Mouse (Mus musculus): ENCODE measurements around the gene Supt20.
A peak's percentile ranks its signal among the peaks of the same experiment; 100 is the strongest.

The Supt20 gene

DNA sequence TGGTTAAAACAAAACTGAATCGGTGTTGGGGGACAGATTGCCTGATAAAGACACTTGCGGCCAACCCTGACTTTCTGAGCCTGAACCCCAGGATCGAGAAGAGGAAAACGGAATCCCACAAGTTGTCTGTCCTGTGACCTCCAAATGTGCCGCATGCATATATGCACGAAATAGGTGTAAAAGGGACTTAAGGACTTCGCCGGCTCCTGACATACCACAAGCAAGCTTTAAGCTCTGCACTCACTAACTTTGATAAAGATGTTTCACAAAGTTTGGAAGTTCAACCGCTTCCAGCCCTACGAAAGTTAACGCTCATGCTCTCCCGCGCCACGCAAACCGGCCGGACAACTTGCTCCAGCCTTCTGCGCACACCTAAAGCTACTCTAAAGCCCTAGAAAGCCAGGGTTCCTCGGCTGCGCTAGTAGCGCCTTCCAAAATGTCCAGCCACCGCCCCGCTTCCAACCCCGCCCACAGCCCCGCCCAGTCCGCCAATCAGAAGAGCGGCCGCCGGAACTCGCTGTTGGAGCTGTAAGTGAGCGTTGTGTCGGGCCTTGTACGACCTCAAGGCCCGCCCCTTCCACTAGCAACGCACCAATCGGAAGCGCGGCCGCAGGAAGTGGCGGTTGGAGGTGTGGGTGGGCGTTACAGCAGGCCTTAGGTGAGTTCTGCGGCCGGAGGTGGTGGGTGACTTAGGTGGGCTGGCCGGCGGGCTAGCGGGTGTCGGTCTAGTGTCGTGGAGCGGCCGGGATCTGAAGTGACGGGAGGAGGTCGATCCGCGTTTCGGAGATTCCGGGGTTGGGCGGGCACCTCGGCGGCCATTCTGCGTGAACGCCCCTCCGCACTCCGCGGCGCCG lies at the start of gene Supt20:
Gene Supt20 (plus strand): TSS at position 606 of the 854 bp plus-strand sequence.
- peak; percentile 96 for DNase-seq (ENCODE audit: low spot score)

DNA sequence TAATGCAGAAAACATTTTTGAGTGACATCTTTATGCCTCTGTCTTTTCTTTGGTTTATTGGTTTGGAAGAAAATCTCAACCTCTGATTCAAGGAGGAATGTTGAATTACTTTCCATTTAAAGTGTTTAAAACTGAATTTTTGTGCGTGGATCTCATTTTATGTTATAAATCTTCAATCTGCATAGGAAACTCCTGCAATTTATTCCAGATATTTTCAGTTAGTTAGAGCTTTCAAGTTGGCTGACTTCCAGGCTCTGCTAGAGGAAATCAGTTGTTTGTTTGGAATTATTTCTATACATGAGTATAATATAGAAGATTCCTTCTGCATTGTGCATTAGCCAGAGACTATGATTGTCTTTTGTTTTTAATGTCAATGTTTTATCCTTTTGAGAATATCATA lies 49.8 kb upstream of the Supt20 start:
- DNase-seq (ENCODE audit: low spot score): no peak

DNA sequence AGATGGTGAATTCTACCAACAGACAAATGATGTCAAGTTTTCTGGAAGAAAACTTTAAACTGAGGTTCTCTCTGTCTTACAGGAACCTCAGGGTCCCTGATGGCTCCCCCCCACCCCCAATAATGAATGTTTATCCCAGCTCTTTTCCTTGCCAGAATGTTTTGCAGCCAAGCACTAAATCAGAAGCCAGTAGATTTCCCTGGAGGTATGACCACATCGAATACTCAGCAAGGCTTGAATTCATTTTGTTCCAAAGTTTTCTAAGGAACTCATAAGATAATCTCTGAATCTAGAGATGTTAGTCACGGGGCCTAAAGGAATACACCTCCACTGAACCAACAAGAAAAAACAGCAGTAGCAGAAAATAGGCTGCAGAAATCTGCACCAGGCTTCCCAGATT lies 45.0 kb upstream of the Supt20 start:
- no peak for DNase-seq (ENCODE audit: low spot score)

DNA sequence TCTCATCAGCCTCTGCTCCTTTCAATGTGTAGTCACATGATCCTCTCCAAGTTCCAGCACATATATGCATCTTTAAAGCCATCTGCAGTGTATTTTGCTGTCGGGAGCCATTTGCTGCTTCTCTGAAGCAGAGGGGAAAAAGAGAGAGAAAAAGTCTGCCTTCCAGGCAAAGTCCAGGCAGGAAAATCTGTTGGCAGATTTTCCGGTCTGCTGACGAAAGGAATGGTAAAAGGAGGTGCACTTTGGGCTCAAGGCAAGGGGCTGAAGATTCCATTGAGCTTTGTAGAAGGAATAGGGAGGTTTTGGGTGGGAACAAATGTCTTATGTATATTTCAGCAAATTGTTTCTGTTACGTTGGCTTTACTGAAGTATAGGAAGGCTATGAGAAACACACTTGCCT lies 41.0 kb upstream of the Supt20 start:
- no peak for DNase-seq (ENCODE audit: low spot score)

DNA sequence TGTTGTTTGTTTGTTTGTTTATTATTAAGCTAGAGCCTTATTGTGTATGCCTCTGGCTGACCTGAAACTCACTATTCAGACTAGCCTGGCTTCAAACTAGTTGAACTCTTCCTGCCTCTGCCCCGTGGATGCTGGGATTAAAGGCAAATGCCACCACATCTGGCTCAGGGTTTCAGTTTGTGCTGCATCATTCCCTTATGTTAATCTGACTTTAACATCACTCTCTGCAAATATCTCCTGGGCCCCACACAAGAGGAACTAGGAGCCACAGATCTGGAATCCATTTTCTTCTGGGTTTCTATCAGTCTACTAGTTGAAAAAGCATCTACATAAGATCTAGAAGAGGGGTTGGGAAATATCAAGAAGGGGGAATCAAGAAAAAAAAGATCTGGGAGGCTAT lies 38.4 kb upstream of the Supt20 start:
- DNase-seq (ENCODE audit: low spot score): no peak

DNA sequence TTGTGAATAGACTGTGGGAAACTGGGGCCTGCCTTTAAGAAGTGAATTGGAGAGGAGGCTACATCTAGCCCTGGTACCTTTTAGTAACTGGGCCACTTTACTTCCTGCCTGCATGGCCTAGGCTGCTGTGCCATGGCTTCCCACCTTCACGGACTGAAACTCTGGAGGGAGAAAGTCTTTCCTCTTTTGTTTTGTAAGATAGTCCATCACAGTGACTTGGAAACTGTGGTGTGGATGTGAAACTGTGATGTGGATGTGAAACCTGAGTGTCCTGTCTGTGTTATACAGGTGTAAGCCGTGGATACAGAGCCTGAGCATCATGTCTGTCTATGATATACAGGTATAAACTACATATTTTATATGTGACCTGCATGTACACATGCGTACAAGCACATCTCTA lies 35.5 kb upstream of the Supt20 start:
- no peak for DNase-seq (ENCODE audit: low spot score)

DNA sequence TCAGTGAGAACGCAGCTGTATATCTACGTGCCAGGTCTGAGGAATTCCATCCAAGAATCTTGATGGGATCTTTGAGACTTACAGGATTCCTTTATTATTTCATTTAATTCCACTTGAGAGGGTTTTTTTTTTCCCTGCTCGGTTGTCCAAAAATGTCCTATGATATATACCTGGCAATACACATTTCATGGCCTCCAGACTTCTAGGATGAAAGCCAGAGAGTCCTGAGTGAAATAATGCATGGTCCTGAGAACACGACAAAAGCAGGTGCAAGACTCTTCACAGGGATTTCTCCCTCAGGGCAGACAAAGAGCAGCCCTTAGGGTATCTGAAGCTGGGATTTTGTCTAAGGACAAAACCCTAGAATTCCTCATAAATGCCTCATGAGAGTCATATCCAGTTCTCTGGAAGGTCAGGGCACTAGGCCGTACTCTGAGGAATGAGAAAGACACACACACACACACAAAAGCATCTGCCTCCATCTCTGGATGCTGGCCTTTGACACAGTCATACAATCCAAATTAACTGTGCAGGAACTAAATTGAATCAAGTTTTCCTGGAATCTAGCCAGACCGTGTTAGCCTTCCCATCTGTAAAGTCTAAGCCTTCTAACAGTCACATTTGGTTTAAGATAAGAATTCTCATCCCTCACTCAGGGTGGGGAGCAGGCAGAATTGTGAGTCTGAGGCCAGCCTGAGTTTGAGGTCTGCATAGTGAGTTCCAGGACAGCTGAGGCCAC lies 34.5 kb upstream of the Supt20 start:
- no peak for DNase-seq (ENCODE audit: low spot score)

DNA sequence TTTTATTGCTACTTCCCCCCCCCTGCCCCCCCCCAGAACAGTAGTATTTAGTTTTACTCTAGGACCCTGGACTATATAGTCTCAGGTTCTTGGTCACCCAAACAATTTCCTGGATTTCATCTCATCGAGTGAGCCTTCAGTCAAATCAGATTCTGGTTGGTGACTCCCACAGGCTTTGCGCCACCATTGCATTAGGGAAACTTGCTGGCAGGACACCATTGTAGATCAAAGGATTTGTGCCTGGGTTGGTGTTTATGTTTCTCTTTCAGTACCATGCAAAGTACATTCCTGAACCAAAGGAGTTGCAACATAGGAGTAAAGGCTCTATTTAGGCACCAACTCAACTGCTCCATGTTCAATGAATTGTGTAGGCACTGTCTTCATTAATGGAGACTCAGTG lies 32.9 kb upstream of the Supt20 start:
- no peak for DNase-seq (ENCODE audit: low spot score)

DNA sequence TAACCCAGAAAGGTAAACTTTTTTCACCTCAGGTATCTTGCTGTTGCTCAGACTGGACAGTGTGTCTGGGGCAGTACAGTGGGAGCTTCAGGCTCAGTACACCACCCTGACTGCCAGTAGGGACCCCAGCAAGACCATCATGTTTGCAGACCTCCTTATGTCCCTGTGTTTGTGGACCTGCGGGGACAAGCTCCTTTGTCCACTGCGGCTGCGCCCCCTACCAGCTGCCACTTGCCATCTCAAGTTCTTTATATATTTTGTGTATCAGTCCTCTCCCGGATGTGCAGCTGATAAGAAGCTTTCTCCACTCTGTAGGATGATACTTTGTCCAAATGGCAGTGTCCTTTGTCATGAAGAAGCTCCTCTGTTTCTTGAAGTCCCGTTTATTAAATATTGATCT lies 30.2 kb upstream of the Supt20 start:
- DNase-seq (ENCODE audit: low spot score): peak; percentile 43

DNA sequence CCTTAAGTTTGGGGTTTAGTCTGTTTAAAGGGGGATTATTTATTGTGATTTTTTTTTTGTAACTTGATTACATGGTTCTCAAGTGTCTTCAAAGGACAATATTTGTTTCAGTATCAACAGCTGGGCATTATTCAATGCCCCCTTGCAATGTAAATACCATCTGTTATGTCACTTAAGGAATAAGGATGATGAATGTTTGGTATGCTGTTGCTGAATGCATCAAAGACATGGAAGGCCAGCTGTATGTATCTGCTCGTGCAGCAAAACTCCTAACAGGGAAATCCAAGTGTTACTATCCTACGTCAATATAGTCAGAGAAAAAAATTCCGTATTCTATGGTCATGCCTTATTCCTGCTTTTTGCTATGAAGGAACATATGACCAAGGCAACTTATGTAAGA lies 24.5 kb upstream of the Supt20 start:
- no peak for DNase-seq (ENCODE audit: low spot score)

DNA sequence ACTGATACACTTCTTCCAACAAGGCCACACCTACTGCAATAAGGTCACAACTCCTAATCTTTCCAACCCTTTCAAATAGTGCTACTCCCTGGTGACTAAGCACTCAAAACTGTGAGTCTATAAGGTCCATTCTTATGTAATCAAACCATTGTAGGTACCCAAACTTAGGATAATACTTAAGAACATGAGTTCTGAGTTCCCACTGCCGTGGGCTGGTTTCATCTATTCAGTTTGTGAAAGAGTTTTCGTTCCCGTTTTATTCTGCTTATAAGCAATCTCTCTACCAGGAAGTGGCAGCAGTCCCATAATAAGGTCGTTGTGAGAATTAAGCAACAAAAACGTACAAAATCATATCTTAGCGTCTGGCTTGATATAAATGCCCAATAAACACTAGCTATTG lies 23.9 kb upstream of the Supt20 start:
- DNase-seq (ENCODE audit: low spot score): no peak

DNA sequence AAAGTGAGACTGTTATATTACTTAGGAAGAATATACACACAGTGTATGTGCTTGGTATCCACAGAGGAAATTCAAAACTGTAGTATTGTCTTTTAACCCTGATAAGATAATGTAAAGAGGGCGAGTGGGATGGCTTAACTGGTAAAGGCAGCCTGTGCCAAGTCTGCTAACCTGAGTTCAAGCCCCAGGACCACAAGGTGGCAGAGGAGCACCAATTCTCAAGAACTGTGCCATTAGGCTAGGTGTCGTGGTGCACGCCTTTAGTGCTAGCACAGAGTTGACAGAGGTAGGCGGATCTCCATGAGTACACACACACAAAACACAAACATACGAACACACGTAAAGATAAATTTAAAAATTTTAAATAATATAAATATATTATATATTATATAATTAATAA lies 23.0 kb upstream of the Supt20 start:
- no peak for DNase-seq (ENCODE audit: low spot score)

DNA sequence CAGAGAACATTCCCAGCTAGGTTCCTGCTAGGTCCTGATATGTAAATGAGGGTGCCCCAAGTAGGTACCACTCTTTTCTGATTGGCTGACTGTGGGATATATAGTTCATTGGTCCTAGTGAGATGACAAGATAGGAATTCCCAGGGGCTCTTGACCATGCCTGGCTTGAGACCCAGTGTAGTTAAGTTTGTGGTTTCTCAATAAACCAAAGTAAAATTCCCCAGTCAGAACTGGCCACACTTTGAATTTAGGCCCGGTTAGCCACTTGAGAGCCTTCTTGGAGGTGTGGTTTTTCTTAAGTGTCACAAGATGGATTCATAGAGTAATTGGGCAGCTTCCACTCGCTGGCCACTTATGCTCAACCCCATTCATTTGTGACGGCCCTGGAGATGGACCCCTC lies 20.5 kb upstream of the Supt20 start:
- DNase-seq (ENCODE audit: low spot score): no peak

DNA sequence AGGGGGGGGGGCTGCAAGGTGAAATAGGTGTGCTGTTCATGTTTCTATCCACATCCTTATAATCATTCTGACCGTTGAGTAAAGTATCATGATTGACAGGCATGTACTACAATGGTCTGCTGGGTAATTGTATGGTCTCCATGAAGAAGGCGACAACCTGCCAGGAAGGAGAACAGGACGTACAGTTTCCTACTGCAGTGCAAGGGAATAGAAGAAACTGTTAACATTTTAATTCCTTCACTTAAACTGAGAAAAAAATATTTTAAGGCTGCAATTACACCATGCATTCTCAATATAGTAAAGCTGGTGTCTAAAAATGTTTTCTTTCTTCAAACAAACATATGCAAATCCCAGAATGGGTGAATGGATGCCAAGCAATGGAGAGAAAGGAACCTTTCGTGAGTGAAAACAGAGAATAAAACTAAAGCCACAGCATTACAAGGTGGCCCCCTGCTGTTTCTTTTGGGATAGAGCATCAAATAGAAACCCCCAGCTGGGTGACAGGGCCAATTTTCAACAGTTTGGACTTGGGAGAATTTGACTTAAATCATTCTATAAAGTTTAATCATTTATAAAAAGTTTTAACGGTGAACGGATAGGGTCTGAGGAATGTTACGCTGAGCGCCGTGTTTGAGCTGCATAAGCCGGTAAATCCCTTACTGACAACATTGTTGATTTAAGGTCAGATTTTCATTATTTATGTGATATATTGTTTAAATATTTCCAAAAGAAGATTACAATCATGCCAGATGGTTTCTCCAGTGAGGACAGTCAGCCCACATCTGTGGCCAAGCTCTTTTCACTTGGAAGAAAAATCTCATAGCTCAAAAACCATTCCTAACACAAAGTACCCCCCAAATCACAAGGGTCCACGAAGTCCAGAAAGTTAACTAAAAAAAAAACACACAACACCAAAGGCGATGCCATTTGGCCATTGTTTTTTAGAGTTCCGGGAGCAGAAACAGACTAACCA lies 19.8 kb upstream of the Supt20 start:
- DNase-seq (ENCODE audit: low spot score): peak; percentile 59

DNA sequence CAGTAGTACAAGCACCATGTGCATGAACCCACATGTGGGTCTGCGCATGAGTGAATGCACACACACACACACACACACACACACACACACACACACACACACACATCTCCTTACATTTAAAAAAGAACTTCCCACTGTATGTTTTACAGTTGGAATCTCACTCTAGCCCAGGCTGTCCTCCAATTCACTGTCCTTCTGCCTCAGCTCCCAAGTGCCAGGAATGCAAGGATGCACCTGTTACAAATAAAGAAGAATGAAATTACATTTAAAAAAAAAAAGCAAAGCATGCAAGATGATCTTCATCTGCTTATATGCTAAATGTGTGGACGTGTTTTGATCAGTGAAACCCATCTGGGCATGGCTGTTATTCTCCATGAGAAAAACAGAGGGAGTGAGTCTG lies 15.8 kb upstream of the Supt20 start:
- no peak for DNase-seq (ENCODE audit: low spot score)

DNA sequence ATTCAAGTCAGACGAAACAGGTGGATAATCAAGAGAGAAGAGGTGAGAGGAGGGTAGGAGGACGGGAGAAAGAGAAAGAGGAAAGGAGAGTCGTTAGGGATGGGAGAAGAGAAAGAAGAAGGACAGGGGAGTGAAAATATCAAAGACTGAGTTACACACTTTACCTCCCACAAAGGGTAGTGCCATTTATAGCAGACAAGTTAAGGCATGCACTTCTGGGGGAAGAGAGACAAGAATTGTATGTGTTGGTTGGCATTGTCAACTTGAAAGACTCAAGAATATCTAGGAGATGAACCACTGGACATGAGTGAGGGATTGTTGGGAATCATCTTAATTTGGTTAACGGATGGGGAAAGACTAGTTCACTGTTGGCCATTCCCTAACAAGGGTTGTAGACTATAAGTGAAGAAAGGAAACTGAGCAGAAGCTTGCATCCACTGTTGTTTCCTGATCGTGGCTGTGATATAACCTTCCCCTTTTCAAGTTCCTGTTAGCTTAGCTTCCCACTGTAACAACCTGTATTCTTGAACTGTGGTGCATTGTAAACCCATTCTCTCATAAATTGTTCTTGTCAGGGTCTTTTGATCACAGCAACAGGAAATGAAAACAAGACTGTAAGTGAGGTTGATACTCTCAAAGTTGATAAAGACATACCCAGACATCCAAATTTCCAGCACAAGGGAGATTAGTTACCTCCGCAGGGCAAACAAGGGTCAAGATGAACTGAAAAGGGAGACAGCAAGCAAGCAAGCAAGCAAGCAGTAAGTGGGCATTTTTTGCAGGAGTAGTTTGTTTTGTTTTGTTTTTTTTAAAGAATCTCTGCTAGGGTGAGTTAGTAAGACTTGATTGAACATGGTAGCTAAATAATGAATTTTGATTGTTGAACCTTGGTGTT lies 11.1 kb upstream of the Supt20 start:
- no peak for DNase-seq (ENCODE audit: low spot score)

DNA sequence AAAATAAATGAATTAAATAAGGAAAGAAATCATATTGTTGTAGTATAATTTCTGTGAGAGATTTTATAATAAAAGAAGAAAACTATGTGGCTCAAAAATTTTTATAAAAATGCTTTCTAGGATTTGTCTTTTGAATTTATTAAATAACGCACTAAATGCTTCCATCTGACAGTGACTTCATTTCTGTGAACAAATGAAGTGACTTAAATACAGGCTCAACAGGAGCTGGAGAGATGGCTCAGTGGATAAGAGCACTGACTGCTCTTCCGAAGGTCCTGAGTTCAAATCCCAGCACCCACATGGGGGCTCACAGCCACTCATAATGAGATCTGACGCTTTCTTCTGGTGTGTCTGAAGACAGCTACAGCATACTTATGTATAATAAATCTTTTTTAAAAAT lies 7.4 kb upstream of the Supt20 start:
- no peak for DNase-seq (ENCODE audit: low spot score)

DNA sequence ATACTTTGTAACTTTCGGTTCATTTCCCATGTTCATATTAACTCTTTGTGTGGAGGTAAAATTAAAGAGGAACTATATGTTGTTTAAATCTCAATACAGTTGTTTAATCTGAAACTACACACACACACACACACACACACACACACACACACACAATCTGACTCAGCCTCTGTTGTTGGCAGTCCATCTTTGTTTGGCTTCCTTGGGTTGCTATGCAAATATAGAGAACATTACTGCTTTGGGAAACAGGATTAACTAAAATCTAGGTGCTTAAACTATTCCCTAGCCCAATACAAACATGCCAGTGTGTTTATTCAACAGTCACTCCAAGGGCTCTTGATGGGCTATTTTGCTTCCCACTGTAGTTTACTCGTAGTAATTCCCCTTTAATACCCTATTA lies 5.4 kb upstream of the Supt20 start:
- no peak for DNase-seq (ENCODE audit: low spot score)

DNA sequence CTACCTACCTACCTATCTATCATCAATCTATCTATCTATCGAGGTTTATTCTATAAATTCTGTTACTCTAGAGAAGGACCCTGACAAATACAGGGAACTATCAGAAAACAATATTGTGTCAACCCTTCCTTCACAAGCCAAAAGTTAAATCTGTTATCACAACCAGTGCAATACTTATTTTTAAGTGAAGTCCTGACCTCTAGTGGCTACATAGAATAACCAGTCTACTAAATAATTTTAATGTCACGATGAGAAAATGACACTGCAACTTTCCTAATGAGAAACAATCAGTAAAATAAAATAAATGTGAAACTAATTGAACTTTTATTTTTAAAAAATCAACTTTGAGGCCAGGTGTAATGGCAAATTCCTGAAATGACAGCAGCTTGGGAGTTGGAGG lies 3.5 kb upstream of the Supt20 start:
- no peak for DNase-seq (ENCODE audit: low spot score)

DNA sequence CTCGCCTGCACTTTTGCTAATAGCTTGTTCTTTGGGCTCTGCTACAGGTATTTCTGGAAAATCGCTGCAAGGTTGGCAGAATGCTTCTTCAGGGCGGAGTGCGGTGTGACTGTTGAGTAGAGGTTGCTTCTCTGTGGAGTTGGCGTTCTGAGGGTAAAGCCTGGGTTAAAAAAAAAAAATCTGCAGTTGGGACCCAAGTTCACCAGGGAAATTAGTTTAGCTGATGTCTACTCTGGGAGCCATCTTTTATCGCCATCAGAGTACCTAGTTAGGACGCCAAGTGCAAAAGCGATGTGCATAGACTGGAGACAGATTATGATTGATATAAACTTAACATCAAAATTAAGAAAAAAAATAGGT lies 429 bp downstream of the Supt20 start:
- no peak for DNase-seq (ENCODE audit: low spot score)

DNA sequence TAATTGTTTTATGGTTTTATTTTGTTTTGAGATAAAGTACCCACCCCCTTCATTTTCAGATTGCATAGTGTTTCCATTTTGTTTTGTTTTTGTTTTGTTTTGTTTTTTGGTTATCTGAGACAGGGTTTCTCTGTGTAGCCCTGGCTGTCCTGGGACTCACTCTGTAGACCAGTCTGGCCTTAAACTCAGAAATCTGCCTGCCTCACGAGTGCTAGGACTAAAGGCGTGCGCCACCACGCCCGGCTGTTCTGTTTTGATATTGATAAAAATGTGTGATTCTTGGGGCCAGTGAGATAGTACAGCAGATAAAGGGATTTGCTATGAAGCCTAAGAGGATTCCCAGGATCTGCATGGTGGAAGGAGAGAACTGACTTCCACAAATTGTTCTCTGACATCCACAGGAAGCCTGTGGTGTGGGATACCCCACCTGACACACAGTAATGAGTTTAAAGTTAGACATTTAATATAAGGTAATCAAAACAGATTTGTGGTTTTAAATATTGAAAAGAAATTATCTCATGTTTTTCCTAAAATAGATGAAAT lies 7.2 kb downstream of the Supt20 start:
- no peak for DNase-seq (ENCODE audit: low spot score)

Measured in testis, postnatal 10 days (tissue).